Mouse (Mus musculus): ENCODE results near the gene Trpm2. TPM values are rescaled to one million over a fixed set of nuclear protein-coding genes. Genes with fewer than 3 reads are reported as not detected.
"Not testable (repeated sequence)": the region's sequence is repeated elsewhere in the genome, so short reads cannot be mapped to it uniquely, and the experiment has no call there.

Trpm2 gene
- polyA plus RNA-seq, 1 experiment: 2.1 TPM

DNA sequence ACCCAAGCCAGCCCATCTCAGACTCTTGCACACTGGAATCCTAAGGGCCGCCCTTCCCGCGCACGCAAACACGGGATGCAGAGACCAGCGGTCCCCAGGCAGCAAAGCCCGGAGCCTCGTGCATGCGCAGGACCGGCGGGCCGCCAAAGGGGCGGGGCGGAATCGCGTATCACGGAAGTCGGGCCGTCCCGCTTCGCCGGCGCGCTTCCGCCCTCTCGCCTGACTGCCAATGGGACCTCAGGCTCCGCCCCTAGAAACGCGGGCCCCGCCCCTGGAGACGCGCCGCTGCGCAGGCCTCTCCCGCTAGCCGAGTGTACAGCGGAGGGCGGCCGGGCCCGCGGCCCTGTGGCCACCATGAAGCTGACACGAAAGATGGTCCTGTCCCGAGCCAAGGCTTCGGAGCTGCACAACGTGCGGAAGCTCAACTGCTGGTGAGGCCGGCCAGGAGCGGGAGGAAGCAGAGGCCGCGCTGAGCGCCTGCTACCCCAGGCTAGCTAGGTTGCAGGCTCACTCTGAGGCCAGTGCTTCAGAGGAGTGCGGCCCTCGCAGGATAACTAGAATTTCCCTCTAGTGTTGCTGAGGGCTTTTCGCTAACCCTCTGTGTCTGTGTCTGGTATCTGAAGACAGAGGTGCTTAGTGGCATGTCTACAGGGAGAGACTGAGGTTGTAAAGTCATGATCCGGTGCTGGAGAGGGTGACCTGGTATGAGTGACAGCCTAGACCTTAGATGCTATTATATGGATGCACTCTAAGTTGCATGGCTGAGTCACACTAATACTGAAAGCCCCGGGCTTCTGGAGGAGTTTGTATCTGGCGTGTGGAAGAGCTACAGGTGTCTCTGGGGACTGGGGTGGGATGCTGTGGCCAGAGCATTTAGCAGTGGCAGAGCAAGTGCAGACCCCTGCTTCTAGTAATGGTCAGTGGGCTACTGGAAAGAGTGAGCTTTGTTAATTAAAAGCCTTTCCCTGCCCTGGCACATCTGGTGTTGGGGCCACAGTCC lies 8.3 kb upstream of the Trpm2 start, which contains the start of gene 1810043G02Rik:
TSS of gene 1810043G02Rik (plus strand) at position 174 of the 1,000 bp plus-strand sequence.
- peak; percentile 52 for DNase-seq (ENCODE audit: low read depth)

DNA sequence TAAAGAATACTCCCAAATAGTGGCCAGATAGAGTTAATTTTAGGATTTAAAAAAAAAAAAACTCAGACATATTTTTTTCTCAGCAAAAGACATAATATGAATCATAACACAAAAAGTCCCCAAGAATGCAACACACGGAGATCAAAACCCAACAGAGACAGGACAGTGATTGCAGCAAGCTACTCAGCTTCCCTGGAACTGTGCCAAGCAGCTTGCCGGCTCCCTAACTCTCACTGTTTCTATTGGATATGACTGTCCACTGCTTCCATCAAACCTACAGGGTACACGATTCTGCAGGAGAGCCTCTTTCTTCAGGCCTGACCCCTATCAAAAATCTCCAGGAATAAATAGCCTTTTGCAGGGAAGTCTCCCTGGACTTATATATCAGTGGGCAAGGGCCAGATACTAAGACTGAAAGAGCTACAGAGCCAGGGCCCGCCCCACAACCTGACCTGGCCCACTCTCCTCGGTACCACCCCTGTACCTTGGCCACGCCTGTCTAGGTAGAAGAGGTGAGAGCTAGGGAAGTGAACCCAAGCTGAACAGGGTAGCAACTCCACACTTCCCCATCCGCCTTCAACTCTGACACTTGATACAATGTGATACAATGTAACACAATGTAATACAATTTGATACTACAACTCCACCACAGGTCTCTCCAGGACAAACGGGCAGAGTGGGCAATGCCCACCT lies 6.2 kb upstream of the Trpm2 start:
- no peak for DNase-seq (ENCODE audit: low read depth)

DNA sequence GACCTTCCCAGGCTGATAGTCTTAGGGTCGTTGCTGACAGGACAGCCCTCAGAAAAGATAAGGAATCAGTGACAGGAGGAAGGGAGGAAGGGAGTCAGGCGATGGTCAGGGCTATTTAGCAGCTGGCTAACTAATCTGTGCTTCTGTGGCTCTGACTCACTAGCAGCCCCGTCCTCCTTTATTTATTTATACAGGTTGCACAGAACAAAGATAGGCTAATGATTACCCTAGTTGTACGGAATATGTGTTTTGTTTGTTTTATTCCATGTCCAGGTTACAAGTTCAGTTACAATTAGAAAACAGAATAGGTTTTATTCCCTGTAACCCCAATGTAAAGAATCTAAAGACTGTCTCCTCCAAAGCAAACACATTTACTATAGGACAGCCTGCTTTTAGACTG lies 5.3 kb upstream of the Trpm2 start:
- DNase-seq (ENCODE audit: low read depth): no peak

DNA sequence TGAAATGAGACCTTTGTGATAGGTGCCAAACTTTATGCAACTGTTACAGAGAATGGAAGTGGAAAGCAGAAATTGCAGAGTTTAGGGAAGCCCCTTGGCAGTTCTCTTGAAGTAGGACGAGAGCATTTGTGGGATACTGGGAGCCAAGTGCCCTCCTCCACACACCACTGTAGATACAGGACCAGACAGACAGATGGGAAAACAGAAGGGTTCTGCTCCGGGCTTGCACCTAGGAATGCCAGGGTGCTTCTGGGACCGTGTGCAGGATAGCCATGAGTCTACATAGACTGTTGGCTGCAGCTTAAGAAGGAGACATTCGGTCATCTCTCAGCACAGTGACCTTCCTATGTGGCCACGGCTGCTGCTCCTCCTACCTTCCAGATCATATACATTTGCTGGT lies 4.4 kb upstream of the Trpm2 start:
- no peak for DNase-seq (ENCODE audit: low read depth)

DNA sequence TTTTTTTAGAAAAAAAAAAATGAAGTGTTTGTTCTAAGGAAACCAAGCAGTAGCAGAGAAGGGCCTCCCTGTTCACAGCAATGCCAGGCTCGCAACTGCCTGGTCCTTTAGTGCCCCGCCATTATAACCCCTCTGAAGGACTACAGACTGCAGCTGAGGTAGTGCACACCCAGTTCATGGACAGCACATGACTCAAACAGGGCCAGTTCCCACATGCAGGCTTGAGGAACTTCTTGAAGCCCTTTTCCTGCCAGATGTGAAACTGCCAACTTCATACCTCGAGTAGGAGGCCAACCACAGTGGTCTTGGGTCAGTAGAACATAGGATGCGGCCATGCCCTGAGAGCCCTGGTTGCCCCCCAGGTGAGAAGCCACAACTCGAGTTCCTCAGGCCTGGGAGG lies 4.0 kb upstream of the Trpm2 start:
- no peak for DNase-seq (ENCODE audit: low read depth)

DNA sequence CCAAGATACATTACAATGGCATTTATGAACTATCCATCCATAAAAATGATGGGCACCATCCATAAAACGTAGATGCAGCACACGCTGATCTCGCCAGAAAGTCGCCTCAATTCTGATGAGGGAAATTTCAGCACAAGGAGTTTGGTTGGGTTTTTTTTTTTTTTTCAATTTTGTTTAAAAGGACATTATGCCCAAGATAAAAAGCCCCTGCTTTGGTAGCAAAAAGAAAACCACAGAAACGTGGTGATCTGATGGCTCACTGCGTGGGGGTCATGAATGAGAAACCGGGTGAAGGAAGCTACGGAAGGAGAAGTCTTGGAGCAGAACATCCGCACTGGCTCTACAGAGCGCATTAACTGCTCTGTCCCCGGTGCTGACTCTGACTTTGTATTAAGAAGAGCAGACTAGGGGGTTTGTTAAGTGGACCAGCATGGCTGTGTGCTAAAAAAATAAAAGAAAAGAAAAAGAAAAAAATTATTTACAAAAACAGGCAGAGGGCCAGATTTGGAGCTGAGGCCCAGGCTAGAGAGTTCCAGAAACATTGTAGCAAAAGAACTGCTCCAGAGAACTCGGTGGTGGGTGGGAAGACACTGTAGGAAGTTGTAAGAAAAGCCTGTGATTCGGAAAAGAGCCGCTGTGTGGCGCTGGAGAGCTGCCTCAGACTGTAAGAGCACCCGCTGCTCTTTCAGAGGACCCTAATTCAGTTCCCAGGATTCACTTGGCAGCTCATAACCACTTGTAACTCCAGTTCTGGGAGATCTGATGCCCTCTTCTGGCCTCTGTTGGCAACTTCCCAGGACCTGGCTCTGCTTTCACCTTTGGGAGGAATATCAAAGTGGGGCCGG lies 1.6 kb upstream of the Trpm2 start:
- DNase-seq (ENCODE audit: low read depth): no peak

DNA sequence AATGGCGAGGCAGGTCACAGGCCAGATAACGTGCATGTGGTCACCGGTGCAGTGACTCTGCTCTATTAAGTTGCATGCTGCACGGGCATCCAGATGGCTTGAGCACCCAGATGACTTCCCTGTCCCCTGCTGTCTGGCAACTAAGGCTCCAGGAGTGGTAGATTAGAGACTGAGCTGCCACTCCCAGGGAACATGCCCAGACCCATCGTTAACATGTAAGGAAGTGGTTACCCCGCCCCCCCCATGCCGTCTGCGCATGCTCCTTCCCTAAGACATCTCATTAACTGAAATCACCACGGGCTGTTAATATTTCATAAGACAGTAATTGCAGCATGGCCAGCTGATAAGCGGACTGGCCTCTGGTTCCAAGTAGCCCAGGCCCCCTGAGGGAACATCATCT lies 828 bp upstream of the Trpm2 start:
- no peak for DNase-seq (ENCODE audit: low read depth)

DNA sequence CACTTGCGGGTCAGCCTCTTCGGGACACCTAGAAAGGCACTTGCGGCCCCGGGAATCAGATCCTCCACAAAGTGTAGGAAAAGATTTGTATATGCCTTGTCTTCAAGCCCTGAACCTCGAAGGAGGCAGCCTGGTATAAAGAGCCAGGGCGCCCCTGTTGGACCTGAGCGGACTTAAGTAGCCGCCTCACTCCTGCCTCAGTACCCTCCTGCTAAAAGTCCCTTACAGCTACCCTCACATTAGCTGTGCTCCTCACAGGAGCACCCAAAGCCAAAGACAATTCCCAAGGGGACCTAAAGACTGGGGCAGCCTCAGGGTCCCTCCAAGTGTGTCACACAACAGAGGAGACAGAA lies 414 bp downstream of the Trpm2 start:
- DNase-seq (ENCODE audit: low read depth): no peak

DNA sequence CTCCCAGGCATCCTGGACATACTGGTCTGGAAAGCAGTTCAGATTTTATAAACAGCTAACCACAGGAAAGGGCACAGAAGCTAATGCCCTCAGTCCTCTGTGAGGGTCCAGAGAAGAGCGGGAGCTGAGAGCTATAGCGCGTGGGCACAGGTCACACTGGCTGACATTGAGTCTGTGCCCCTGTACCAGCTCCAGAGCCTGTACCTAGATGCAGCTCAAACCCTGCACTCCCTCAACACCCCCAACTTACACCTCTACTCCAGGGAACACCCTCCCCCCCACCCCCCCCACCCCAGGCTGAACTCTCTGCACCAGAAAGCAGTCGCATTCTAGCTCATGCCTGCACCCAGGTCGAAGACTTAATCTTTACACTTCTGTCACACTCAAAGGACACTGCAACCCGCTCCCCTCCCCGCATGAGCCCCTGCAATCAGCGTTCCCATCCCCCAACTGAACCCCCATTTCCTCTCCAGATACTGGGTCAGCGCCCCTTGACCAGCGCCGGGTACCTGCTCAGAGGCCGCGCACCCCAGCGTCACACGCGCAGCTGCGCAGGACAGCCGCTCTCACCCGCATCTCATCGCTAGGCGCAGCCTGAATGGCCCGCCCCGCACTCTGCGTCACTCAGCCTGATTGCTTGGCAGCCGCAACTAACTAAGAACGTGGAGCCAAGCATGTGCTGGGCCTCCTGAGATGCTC lies 940 bp downstream of the Trpm2 start:
- DNase-seq (ENCODE audit: low read depth): no peak

DNA sequence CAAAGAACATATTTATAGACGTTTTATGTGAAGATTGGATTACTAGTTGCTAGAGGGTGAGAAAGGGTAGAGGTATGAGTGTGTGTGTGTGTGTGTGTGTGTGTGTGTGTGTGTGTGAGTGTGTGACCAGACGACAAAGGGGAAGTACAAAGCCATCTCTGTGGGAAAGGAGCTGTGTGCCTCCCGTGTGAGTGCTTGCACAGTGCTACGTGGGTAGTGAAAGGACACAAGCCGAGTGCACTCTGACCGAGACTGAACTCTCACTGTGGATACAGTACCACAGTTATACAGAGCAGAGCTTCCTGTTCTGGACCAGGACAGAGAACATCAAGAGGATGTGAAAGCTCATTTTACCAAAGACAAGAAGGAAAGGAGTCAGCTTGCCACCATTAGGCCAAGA lies 6.4 kb downstream of the Trpm2 start:
- DNase-seq (ENCODE audit: low read depth): no peak

DNA sequence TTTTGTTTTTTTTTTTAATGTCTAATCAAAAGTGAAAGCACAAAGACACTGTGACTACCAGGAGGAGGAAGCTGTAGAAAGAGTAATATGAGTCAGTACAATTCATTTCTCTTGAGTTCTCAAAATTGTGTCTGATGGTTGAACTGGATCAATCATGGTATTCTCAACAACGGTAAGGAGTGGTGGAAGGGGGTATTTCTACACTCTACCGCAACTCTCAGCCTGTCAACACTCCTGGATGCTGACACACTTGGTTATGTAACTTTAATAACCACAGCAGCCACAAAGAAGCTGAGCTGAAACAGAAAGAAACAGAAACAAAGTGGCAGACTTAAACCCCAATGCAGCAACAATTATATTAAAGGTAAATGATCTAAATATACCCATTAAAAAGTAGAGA lies 7.6 kb downstream of the Trpm2 start:
- DNase-seq (ENCODE audit: low read depth): no peak

DNA sequence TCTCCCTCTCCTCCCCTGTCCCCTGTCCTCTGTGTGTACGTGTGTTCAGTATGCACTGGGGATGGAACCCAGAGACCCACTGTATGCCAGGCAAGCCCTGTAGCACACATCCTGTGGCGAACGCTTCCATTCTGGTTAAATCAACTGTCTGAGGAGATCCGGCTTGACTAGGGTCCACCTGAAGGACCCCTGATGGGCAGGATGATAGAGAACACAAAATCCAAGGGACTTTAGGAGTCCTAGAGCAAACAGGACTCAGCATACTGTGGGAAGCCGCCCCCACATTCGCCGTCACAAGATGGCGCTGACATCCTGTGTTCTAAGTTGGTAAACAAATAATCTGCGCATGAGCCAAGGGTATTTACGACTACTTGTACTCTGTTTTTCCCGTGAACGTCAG lies 19.9 kb downstream of the Trpm2 start:
- DNase-seq (ENCODE audit: low read depth): not testable (repeated sequence)

DNA sequence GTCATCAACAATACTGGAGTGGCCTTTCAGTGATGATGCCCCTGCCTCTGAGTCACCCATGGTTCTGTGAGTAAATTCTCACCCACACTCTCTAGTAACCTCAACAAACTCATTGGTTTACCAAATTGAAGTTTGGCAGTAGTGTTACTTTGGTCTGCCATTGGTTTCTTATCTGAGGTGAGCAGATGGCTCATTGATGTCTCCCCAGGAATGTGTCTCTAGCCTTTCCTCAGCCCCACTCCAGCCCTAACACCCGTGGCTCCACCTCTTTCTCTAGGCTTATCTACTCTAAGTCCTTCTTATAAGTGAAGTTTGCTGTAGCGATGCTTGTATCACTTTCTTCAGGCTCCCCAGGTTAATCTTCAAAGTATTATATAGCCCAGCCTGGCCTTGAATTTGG lies 30.7 kb downstream of the Trpm2 start:
- no peak for DNase-seq (ENCODE audit: low read depth)

DNA sequence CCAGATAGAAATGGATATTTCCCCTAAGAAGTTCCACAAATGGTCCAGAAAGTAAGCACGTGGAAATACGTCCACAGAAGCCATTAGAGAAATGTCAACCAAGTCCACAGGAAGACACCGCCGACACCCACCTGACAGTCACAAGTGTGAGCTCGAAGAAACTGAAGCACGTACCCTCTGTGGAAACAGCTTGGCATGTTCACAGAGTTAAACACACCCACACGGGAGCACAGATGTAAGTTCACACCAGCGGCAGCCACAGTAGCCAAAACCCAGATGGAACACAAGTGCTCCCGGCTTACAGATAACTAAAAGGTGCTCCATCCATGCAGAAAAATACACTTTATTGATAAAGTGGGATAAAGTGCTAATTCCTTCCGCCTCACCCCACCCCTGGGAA lies 43.0 kb downstream of the Trpm2 start:
- DNase-seq (ENCODE audit: low read depth): no peak

DNA sequence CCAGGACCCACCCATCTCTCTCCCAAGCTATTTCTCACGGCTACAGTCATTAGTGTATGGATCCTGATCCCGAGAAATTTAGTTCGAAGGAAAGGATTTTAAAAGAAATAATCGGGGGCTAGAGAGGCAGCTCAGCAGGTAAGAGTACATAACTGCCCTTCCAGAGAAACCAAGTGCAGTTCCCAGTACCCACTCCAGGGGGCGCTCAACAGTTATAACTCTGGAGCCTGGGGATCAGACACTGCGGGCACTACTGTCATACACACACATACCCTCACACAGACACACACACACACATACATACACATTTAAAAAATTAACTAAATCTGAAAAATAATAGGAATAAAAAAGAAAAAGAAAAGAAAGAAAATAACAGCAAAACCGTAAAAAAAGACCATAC lies 44.2 kb downstream of the Trpm2 start:
- DNase-seq (ENCODE audit: low read depth): no peak

DNA sequence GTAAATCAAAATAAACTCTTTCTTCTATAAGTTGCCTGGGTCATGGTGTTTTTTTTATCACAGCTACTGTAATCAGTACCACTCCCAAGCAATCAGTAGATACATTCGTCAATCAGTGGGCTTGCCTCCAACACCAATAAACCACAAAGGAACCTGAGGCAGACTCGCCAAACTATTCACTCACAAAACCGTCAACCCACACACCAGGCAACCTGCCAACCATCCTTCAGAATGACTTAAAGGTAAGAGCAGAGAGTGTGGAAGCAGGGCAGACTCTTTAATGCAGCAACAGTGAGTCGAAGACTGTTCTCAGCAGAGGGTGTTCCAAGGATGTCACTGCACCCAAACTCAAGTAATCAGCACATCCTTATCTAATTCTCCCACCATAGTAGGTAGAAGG lies 47.7 kb downstream of the Trpm2 start:
- no peak for DNase-seq (ENCODE audit: low read depth)

DNA sequence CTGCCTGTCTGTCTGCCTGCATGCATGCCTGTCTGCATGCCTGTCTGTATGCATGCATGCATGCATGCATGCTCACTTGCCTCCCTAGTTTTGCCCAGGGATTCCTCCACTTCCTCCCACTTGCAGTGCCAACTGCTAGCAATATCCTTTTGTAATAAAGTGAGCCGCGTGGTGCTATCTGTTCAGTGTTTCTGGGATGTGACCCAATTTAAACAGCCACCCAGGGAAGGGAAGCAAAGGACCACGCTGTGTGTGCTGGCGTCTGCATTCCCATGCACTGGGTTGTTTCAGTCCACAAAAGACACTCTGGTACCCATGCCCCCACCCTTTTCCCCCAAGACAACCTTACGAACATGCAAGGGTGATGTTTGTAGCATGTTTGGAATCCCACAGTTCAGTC lies 49.4 kb downstream of the Trpm2 start:
- DNase-seq (ENCODE audit: low read depth): no peak

DNA sequence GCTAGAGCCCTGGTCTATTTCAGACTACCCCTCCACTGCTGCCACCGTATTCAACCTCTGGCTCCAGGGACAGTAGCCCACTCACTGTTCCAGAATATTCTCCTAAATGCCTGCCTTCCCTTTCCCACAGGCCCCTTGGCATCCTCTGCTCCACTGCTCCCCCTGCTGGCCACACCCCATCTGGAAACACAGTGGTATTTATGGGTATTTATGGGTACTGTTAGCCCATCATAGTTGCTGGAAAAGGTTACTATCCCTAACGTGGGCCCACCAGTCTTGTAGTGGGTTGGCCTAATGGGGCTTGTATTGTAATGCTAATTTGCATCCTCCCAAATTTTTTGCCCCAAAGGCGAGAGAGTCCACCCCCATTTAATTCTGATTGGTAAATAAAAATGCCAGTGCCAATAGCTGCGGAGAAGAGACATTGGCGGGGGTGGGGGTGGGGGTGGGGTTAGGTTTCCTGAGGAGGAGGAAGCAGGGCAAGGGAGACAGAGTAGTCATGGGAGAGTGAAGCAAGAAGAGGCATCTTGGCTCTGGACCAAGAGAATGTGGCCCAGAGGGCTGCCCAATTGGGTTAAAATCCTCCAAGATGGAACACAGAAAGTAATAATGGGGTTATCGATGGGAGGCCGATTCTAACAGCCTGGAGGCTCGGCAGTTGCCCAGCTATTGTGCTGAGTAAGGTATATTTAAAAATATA lies 53.6 kb downstream of the Trpm2 start:
- DNase-seq (ENCODE audit: low read depth): no peak

DNA sequence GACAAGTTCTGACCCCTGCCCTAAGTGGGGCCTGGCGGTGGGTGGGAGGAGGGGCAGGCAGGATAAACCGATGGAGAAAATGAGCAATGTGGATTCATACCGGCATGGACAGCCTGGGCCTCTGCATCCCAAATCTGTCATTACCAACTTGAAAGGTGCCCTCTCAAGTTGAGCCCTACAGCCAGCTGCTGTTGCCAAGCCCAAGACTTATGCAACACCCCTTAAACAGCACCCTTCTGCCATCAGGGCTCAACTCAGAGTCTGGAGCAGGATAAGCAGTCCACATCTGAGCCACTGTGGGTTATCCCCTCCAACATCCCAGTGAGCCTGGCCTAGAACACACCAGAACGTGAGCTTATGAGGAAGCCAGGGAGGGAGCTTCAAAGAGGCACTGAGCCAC lies 57.1 kb downstream of the Trpm2 start:
- DNase-seq (ENCODE audit: low read depth): no peak

DNA sequence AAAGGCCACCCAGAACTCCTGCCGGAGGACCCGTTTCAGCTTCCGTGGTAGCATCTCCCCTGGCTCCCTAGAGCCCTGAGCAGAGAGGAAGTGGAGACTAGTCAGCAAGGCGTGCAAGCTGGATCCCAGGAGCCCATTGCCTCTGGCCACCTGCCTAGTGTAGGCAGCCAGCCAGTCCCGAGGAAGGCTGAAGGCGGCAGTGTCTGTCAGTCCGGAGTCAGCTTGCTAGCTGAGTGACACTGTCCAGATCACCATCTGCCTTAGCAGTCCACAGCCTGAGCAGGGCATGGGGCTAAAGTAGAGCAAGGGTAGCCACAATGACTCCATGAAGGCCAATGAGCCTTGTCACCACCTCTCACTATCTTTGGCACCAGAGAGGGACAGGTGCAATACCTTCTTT lies 57.8 kb downstream of the Trpm2 start:
- DNase-seq (ENCODE audit: low read depth): no peak

Data from gonadal fat pad, adult 2 months (tissue).